Mouse (Mus musculus) hindbrain, embryonic 15.5 days (tissue): ENCODE data around the gene March10. TPM values are rescaled to one million over a fixed set of nuclear protein-coding genes. Genes with fewer than 3 reads are reported as not detected.
A peak's percentile ranks its signal among the peaks of the same experiment; 100 is the strongest.

Source experiments
- ATAC-seq: fragments of 200-750 bp; cut with Nextera tagmentation; 2 replicates; pipeline ENCODE4 v1.8.0; 2017; ENCODE audit warnings: low read depth, moderate number of reproducible peaks, moderate TSS enrichment; ENCODE audit not compliant: low FRiP score
- H3K27ac ChIP-seq: fragments of 300-500 bp; sonication (generic); replicated peaks from 2 replicates; pipeline ENCODE4 v1.5.1; 2015; ENCODE audit warnings: mild to moderate bottlenecking, inconsistent platforms
- H3K27me3 ChIP-seq: fragments of 300-500 bp; sonication (generic); 2 replicates; pipeline ENCODE4 v1.6.1; 2015; ENCODE audit warnings: control low read depth, inconsistent platforms
- H3K36me3 ChIP-seq: fragments of 300-500 bp; sonication (generic); 2 replicates; pipeline ENCODE4 v1.6.1; 2015; ENCODE audit warnings: control low read depth, inconsistent platforms
- H3K4me1 ChIP-seq: fragments of 300-500 bp; sonication (generic); replicated peaks from 2 replicates; pipeline ENCODE4 v1.6.1; 2015; ENCODE audit warnings: control low read depth, inconsistent platforms
- H3K4me2 ChIP-seq: fragments of 300-500 bp; sonication (generic); 2 replicates; pipeline ENCODE4 v1.6.1; 2015; ENCODE audit warnings: moderate library complexity, mild to moderate bottlenecking, inconsistent platforms
- H3K4me3 ChIP-seq: fragments of 300-500 bp; sonication (generic); 2 replicates; pipeline ENCODE4 v1.5.1; 2015; ENCODE audit warnings: mild to moderate bottlenecking, inconsistent platforms
- H3K9ac ChIP-seq: fragments of 300-500 bp; sonication (generic); 2 replicates; pipeline ENCODE4 v1.6.1; 2015; ENCODE audit warnings: inconsistent platforms
- H3K9me3 ChIP-seq: fragments of 300-500 bp; sonication (generic); 2 replicates; pipeline ENCODE4 v1.6.1; 2016; ENCODE audit warnings: control low read depth, inconsistent platforms
- WGBS: fragments of 180-500 bp; shearing (Covaris S2); methylation state at CpG from one replicate; pipeline ENCODE4 v1.1.7; 2015; 5-methylcytosine and 5-hydroxymethylcytosine counted together
- polyA plus RNA-seq: library from polyadenylated mRNA; unstranded; fragments of >200 nt; fragmentation: Nextera tagmentation; extraction: Ambion mirVana; gene quantifications from 2 replicates; pipeline ENCODE4 v1.2.1, GENCODE M21; 2015

Gene March10
- polyA plus RNA-seq, 1 experiment from 2014 or later: 0.32 TPM

DNA sequence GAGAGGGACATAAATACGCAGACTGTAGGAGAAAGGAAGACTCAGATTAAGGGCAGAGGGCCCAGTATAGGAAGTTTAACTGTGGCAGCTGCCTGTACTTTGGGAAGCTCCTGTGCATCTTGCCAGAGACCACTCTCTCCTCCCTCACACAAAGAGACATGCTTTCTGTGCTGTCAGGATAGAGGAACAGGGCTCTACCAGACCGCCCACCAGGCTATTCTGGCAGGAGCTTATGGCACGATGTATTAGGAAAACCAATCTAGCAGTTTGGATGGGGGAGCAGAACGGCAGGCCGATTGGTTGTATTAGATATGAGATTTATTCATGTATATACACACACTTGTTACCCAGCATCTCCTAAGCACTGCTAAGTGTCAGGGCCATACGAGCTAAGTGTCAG lies 138.8 kb downstream of the March10 start:
- H3K4me1 ChIP-seq: peaks cover 21% of the 10 kb centered on the region
- WGBS: 95% methylated on average over 6 of the region's 6 CpGs
- no peak for ATAC-seq
- H3K4me3 ChIP-seq: no peak overlapping the region
- no peaks in the 10 kb centered on the region for H3K9me3 ChIP-seq
- no peak overlapping the region for H3K4me2 ChIP-seq
- H3K27ac ChIP-seq: no peak overlapping the region
- H3K9ac ChIP-seq: no peak overlapping the region
- no peaks in the 10 kb centered on the region for H3K27me3 ChIP-seq
- no peaks in the 10 kb centered on the region for H3K36me3 ChIP-seq

GRCm38 (mm10) chr11:105316121-105316520 lies 140.4 kb downstream of the March10 start:
- Histone ChIP-seq H3K27me3 (no peaks in the 10 kb centered on the region), H3K4me3 (no peak overlapping the region)
- ATAC-seq: no peak

DNA sequence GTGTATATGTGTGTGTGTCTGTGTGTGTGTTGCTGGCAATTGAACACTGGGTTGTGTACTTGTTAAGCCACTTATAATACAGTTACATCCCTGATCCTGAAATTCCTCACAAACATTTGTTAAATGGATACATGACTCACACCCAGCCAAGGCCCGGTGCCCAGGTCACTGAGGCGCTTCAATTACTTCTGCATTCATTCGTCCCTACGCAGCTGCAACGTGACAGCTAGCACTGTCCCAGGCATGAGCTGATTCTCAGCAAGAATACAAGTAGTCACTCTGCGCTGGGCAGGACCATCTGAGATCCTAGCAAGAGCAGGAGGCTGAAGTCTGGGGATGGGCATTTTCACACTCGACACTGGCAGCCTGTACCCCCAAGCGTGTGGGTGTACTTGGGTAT lies 141.2 kb downstream of the March10 start:
- 57% methylated on average over 8 of the region's 8 CpGs for WGBS
- H3K9ac ChIP-seq: no peak overlapping the region

More at GRCm38 (mm10) chr11:105316121-105316520, 140.4 kb downstream of the March10 start:
- Histone ChIP-seq H3K4me2 (no peak overlapping the region), H3K9ac (no peak overlapping the region), H3K4me1 (peaks cover 37% of the 10 kb centered on the region), H3K36me3 (no peaks in the 10 kb centered on the region), H3K9me3 (no peaks in the 10 kb centered on the region), H3K27ac (no peak overlapping the region)
- WGBS: 100% methylated on average over 4 of the region's 4 CpGs

DNA sequence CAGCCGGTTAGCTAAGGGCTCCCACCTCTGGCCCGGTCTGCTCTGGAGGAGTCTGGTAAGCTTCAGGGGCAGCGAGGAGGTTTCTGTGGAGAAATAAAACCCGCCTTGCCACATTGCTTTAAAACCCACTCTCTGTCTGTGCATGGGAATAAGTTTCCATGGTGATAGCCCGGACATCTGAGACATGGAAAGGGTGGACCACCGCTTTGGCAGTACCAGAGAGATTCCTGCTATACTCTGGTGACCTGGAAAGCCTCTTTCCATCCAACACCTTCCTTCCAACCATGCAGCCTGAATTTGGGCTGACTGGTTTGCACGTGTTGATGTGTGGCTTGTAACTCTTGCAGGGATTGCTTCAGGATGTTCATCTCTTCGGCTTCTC lies 142.9 kb downstream of the March10 start:
- H3K9ac ChIP-seq: no peak overlapping the region
- no peak for ATAC-seq
- peak overlapping the region; percentile 16; the same call in 1 of the 2 replicates for H3K27ac ChIP-seq
- no peak overlapping the region for H3K4me3 ChIP-seq
- H3K9me3 ChIP-seq: no peaks in the 10 kb centered on the region
- no peaks in the 10 kb centered on the region for H3K36me3 ChIP-seq
- peaks cover 37% of the 10 kb centered on the region for H3K4me1 ChIP-seq
- H3K4me2 ChIP-seq: no peak overlapping the region
- WGBS: 25% methylated on average over 8 of the region's 8 CpGs
- no peaks in the 10 kb centered on the region for H3K27me3 ChIP-seq

More for the DNA sequence above, 141.2 kb downstream of the March10 start:
- H3K27me3 ChIP-seq: no peaks in the 10 kb centered on the region
- no peak overlapping the region for H3K4me2 ChIP-seq
- no peak overlapping the region for H3K27ac ChIP-seq
- ATAC-seq: peak; percentile 39; the same call in 1 of the 2 replicates
- no peak overlapping the region for H3K4me3 ChIP-seq
- H3K36me3 ChIP-seq: no peaks in the 10 kb centered on the region
- H3K4me1 ChIP-seq: peaks cover 37% of the 10 kb centered on the region
- no peaks in the 10 kb centered on the region for H3K9me3 ChIP-seq

GRCm38 (mm10) chr11:105312972-105313632 lies 143.4 kb downstream of the March10 start:
- Histone ChIP-seq H3K36me3 (no peaks in the 10 kb centered on the region), H3K9me3 (no peaks in the 10 kb centered on the region), H3K27me3 (no peaks in the 10 kb centered on the region), H3K4me2 (no peak overlapping the region), H3K4me1 (peaks cover 37% of the 10 kb centered on the region), H3K27ac (peak overlapping the region; percentile 17; the same call in 1 of the 2 replicates), H3K4me3 (no peak overlapping the region), H3K9ac (no peak overlapping the region)
- WGBS: 35% methylated on average over 10 of the region's 10 CpGs
- ATAC-seq: peak; percentile 49; the same call in 1 of the 2 replicates

GRCm38 (mm10) chr11:105312311-105312942 lies 144.1 kb downstream of the March10 start:
- Histone ChIP-seq H3K4me3 (no peak overlapping the region), H3K9ac (no peak overlapping the region), H3K36me3 (no peaks in the 10 kb centered on the region), H3K27ac (peak overlapping the region; percentile 17; the same call in 1 of the 2 replicates), H3K9me3 (no peaks in the 10 kb centered on the region), H3K4me1 (peaks cover 37% of the 10 kb centered on the region), H3K4me2 (no peak overlapping the region), H3K27me3 (no peaks in the 10 kb centered on the region)
- peak; percentile 5; the same call in 1 of the 2 replicates for ATAC-seq
- 61% methylated on average over 12 of the region's 12 CpGs for WGBS

- Histone ChIP-seq H3K4me1 (peaks cover 37% of the 10 kb centered on the region), H3K4me2 (no peak overlapping the region), H3K4me3 (no peak overlapping the region), H3K27ac (no peak overlapping the region), H3K9ac (no peak overlapping the region), H3K9me3 (no peaks in the 10 kb centered on the region), H3K36me3 (no peaks in the 10 kb centered on the region), H3K27me3 (no peaks in the 10 kb centered on the region)
- 62% methylated on average over 24 of the region's 24 CpGs for WGBS
- 0 out of 2 replicates have a peak, but pooled peaks have one; percentile 40 for ATAC-seq
These were observed 145.1 kb downstream of the March10 start for GRCm38 (mm10) chr11:105311291-105311975.

Other genes with a start within 250 kb of the March10 start
- gene Mrc2, start 164.1 kb downstream of the March10 start, polyA plus RNA-seq: 5.8 and 6.3 TPM in 2 replicates
- 39.3 and 50.8 TPM in 2 replicates for gene Tanc2, start 133.3 kb upstream of the March10 start, polyA plus RNA-seq